Mouse (Mus musculus) c-Kit-positive CD71-positive TER-119-positive erythroid progenitor cells, embryonic 14.5 days (primary cell): ENCODE results near the gene Hopx.
A peak's percentile ranks its signal among the peaks of the same experiment; 100 is the strongest.

Source experiments
- DNase-seq: peaks from one replicate; pipeline ENCODE4 v3.0.0-alpha.2; 2013; ENCODE audit warnings: low spot score

Hopx gene

GRCm38 (mm10) chr5:77070987-77071386 lies 43.9 kb downstream of the Hopx start:
- DNase-seq, result no peak

- no peak for DNase-seq
These were observed 47.6 kb downstream of the Hopx start for GRCm38 (mm10) chr5:77067321-77067720.

- peak; percentile 29 for DNase-seq
These were observed 53.4 kb downstream of the Hopx start for GRCm38 (mm10) chr5:77061372-77062038.

GRCm38 (mm10) chr5:77060363-77060762 lies 54.6 kb downstream of the Hopx start:
- DNase-seq, result no peak

GRCm38 (mm10) chr5:77056881-77057440 lies 58.0 kb downstream of the Hopx start:
- no peak for DNase-seq

GRCm38 (mm10) chr5:77052616-77053015 lies 62.3 kb downstream of the Hopx start:
- no peak for DNase-seq

GRCm38 (mm10) chr5:77044362-77044761 lies 70.6 kb downstream of the Hopx start:
- no peak for DNase-seq

GRCm38 (mm10) chr5:77039391-77039790 lies 75.5 kb downstream of the Hopx start:
- no peak for DNase-seq

GRCm38 (mm10) chr5:77038451-77038850 lies 76.5 kb downstream of the Hopx start:
- DNase-seq, result no peak
